Mouse (Mus musculus): ENCODE data around the gene Odf3. TPM values are rescaled to one million over a fixed set of nuclear protein-coding genes. Genes with fewer than 3 reads are reported as not detected.

Gene Odf3
- polyA plus RNA-seq, 1 experiment from 2014 or later: not detected

DNA sequence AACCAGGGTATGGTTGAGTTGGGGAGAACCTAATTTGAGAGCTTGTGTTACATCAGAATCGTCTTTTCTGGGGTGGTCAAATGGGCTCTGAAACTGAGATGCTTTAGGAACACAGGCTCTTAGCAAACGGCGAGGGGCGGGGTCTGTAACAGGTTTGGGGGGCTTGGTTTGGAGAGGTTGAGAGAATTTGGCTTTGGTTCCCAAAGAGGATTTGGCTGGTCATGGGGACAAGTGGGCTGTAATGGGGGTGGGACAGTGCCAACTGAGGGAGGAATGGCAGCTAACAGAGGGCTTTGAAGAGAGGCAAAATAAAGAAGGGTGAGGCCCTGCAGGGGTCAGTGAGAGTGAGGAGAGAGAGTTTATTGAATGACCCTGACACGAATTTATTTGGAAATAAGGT is 8.0 kb upstream of the Odf3 start:
- no peaks in the 10 kb centered on the region for H3K9me3 ChIP-seq (replicated peaks; ENCODE audit: control insufficient read depth, low read length)
- ATAC-seq (replicated peaks; ENCODE audit: extremely low read depth, insufficient read depth, low FRiP score): no peak
- H3K4me1 ChIP-seq (ENCODE audit: control insufficient read depth, insufficient read depth, low read length): no peaks in the 10 kb centered on the region
- no peak overlapping the region for H3K9ac ChIP-seq (ENCODE audit: low read length)
- H3K36me3 ChIP-seq (ENCODE audit: control insufficient read depth, insufficient read depth): no peaks in the 10 kb centered on the region
- peaks cover 29% of the 10 kb centered on the region for H3K27me3 ChIP-seq (ENCODE audit: control insufficient read depth, insufficient read depth, low read length)
- H3K27ac ChIP-seq (ENCODE audit: low read length): no peak overlapping the region
- H3K4me3 ChIP-seq (ENCODE audit: low read length): no peak overlapping the region
- H3K4me2 ChIP-seq (ENCODE audit: low read depth, low read length): no peak overlapping the region
- WGBS: 59% methylated on average over 5 of the region's 5 CpGs

DNA sequence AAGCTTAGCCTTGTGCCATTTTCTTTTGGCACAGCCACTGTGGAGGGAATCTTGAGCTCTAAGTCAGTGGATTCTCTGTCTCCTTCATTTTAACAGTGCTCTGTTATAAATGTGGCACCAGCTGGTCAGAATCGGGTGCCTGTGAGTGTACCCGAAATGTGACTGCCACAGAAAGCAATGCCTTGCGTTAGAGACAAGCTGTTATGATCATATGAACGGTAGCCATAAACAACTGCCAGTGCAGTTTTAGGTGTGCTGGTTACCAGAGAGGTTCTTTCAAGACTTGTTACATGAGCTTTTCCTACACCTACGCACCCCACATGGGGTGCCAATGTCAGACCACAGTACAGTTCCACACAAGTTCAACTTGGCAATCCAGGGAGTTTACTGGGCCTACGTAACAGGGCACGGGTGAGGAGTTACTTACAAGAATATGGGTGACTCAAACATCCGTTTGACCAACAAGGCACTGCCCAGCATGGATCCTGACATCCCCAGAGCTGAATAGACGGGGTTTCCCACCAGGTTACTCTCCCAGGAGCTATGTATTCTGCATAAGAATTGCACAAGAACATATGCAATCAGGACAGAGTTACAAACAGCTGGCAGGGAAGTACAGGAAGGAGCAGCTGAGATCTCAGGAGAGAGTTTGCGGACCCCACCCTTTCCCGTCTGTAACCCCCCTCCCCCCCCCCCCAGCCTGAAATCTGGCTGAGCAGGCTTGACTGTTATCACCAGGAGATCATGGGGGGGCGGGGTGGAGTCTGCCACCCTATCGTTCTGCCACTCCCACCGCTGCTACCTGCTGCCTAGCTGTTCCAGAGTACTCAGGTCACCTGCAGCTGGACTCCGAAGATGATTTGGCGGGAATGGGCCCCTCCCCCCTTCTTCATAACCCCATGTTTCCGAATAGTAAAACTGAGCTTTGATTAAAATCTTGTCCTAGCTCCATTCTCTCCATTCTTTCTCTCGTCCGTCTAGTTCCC is 6.6 kb upstream of the Odf3 start:
- Histone ChIP-seq H3K9me3 (replicated peaks; ENCODE audit: control insufficient read depth, low read length) (no peaks in the 10 kb centered on the region), H3K9ac (ENCODE audit: low read length) (no peak overlapping the region), H3K36me3 (ENCODE audit: control insufficient read depth, insufficient read depth) (no peaks in the 10 kb centered on the region), H3K4me1 (ENCODE audit: control insufficient read depth, insufficient read depth, low read length) (0 out of 2 replicates have a peak, but pooled peaks cover 2% of the 10 kb centered on the region), H3K4me2 (ENCODE audit: low read depth, low read length) (no peak overlapping the region), H3K27me3 (ENCODE audit: control insufficient read depth, insufficient read depth, low read length) (peaks cover 26% of the 10 kb centered on the region), H3K27ac (ENCODE audit: low read length) (no peak overlapping the region), H3K4me3 (ENCODE audit: low read length) (no peak overlapping the region)
- no peak for ATAC-seq (replicated peaks; ENCODE audit: extremely low read depth, insufficient read depth, low FRiP score)
- 37% methylated on average over 19 of the region's 19 CpGs for WGBS

DNA sequence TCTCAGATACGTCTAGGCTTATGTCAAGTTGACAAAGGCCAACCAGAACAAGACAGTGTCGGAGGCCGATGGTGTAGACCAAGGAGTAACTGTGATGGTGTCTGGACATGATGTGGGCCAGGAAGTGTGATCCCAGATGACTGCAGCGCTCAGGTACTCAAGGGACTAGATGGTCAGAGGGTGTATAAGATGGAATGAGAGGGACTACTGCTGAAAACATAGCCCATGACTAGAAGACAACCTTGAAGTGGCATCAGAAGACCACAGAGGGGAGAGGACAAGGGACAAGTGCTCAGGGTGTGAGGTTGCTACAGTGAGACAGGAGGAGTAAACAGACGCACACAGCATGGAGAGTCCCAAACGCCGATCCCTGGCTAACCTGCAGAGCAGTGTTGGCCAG is 3.8 kb upstream of the Odf3 start:
- peaks cover 28% of the 10 kb centered on the region for H3K27me3 ChIP-seq (ENCODE audit: control insufficient read depth, insufficient read depth, low read length)
- H3K9ac ChIP-seq (ENCODE audit: low read length): no peak overlapping the region
- no peaks in the 10 kb centered on the region for H3K36me3 ChIP-seq (ENCODE audit: control insufficient read depth, insufficient read depth)
- no peaks in the 10 kb centered on the region for H3K9me3 ChIP-seq (replicated peaks; ENCODE audit: control insufficient read depth, low read length)
- H3K4me2 ChIP-seq (ENCODE audit: low read depth, low read length): no peak overlapping the region
- H3K4me3 ChIP-seq (ENCODE audit: low read length): no peak overlapping the region
- 67% methylated on average over 7 of the region's 7 CpGs for WGBS
- no peak overlapping the region for H3K27ac ChIP-seq (ENCODE audit: low read length)
- peaks cover 9% of the 10 kb centered on the region; the same call in 1 of the 2 replicates for H3K4me1 ChIP-seq (ENCODE audit: control insufficient read depth, insufficient read depth, low read length)
- ATAC-seq (replicated peaks; ENCODE audit: extremely low read depth, insufficient read depth, low FRiP score): no peak

DNA sequence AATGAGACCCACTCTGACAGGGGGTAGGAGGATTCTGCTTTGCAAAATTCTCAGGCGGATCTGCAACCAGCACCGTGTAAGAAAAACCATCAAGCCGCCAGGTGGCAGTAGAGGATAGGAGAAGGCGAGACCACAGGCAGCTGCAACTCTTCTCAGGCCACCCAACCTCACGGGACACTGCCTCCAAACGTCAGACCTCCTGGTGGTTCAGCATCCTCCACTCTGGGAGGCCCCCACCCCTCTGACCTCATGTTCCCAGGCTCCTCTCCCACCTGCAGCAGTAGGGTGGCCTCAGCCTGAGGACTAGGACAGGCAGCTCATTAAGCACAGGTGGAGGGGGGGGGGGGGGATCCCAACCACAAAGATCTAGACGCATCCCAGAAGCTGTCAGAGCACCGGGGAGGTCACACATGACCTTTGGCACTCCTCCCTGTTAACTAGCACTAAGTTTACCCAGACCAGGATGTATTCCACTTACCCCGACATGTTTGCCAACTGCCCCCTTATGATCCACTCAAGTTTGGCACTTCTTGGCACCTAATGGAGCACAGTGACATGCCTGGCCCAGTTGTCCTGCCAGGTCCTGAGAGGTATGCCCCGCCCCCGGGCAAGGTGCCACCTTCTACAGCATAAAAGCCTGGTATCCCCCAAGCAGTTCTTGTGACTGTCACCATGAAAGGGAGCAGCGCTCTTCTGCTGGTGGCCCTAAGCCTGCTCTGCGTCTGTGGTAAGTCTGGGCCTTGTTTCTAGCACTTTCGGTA is 2.5 kb upstream of the Odf3 start, which contains the start of gene Scgb1c1:
Gene Scgb1c1 (plus strand): TSS at position 643 of the 761 bp plus-strand sequence.
- 25% methylated on average over 14 of the region's 14 CpGs for WGBS
- Histone ChIP-seq H3K4me1 (ENCODE audit: control insufficient read depth, insufficient read depth, low read length) (peaks cover 9% of the 10 kb centered on the region; the same call in 1 of the 2 replicates), H3K9ac (ENCODE audit: low read length) (no peak within 1 kb of the TSS), H3K36me3 (ENCODE audit: control insufficient read depth, insufficient read depth) (no peaks in the 10 kb centered on the region), H3K4me2 (ENCODE audit: low read depth, low read length) (no peak within 1 kb of the TSS), H3K27me3 (ENCODE audit: control insufficient read depth, insufficient read depth, low read length) (peaks cover 26% of the 10 kb centered on the region), H3K27ac (ENCODE audit: low read length) (no peak within 1 kb of the TSS), H3K9me3 (replicated peaks; ENCODE audit: control insufficient read depth, low read length) (no peaks in the 10 kb centered on the region), H3K4me3 (ENCODE audit: low read length) (no peak within 1 kb of the TSS)
- ATAC-seq (replicated peaks; ENCODE audit: extremely low read depth, insufficient read depth, low FRiP score): peak; percentile 75

DNA sequence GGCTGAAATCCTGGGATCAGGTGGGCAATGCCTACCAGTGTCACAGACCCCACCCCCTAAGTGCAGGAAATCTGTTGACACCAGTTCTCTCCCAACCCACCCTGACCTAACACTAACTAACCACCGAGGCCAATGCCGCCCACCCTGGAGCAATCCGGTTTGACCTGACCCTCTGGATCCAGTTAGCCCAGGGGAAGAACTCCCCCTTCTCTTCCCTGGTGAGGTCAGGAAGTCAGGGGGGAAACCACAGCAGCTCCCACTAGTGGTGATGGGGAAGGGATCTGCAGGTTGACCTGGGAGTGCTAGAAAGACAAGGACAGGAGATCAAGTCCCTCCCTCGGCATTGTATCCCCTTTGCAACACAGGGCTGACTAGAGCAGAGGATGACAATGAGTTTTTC is 1.9 kb upstream of the Odf3 start:
- Histone ChIP-seq H3K36me3 (ENCODE audit: control insufficient read depth, insufficient read depth) (no peaks in the 10 kb centered on the region), H3K4me3 (ENCODE audit: low read length) (no peak overlapping the region), H3K9me3 (replicated peaks; ENCODE audit: control insufficient read depth, low read length) (no peaks in the 10 kb centered on the region), H3K27ac (ENCODE audit: low read length) (no peak overlapping the region), H3K4me2 (ENCODE audit: low read depth, low read length) (no peak overlapping the region), H3K4me1 (ENCODE audit: control insufficient read depth, insufficient read depth, low read length) (peaks cover 9% of the 10 kb centered on the region; the same call in 1 of the 2 replicates), H3K9ac (ENCODE audit: low read length) (no peak overlapping the region), H3K27me3 (ENCODE audit: control insufficient read depth, insufficient read depth, low read length) (peaks cover 24% of the 10 kb centered on the region)
- WGBS: 60% methylated on average over 4 of the region's 4 CpGs
- no peak for ATAC-seq (replicated peaks; ENCODE audit: extremely low read depth, insufficient read depth, low FRiP score)

DNA sequence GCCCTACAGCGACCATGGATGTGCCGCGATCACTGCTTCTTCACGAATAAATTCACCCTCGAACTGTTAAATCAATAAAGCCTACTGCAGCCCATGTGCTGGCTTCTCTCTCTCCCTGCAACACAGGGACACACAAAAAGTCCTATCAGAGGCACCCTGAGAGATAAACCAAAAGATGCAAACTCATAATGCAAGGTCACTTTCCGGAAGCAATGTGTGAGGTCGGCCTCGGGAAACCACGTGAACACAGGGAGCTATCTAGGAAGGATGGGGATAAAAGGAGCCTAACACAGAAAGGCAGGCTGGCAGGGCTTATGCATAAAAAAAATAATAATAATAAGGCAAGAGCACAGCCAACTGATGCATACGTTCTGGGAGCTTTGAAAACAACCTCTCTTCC is 929 bp upstream of the Odf3 start:
- H3K4me1 ChIP-seq (ENCODE audit: control insufficient read depth, insufficient read depth, low read length): peaks cover 9% of the 10 kb centered on the region; the same call in 1 of the 2 replicates
- no peak overlapping the region for H3K27ac ChIP-seq (ENCODE audit: low read length)
- no peaks in the 10 kb centered on the region for H3K9me3 ChIP-seq (replicated peaks; ENCODE audit: control insufficient read depth, low read length)
- H3K4me2 ChIP-seq (ENCODE audit: low read depth, low read length): no peak overlapping the region
- ATAC-seq (replicated peaks; ENCODE audit: extremely low read depth, insufficient read depth, low FRiP score): no peak
- H3K4me3 ChIP-seq (ENCODE audit: low read length): no peak overlapping the region
- peaks cover 16% of the 10 kb centered on the region for H3K27me3 ChIP-seq (ENCODE audit: control insufficient read depth, insufficient read depth, low read length)
- H3K36me3 ChIP-seq (ENCODE audit: control insufficient read depth, insufficient read depth): peaks cover 3% of the 10 kb centered on the region; the same call in 1 of the 2 replicates
- H3K9ac ChIP-seq (ENCODE audit: low read length): no peak overlapping the region
- WGBS: 75% methylated on average over 10 of the region's 10 CpGs

DNA sequence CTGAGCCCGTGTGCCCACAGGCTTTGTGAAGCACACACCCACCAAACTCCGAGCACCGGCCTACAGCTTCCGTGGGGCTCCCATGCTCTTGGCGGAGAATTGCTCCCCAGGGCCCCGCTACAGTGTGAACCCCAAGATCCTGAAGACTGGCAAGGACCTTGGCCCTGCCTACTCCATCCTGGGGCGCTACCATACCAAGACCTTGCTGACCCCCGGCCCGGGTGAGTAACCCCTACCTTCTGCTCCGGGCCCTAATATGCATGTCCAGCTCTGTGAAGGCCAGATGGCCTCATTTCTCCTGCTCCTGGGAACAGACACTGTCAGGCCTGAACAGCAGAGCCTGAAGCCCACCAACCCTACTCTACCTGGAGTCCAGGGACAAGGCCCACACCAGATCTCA is 986 bp downstream of the Odf3 start:
- H3K4me3 ChIP-seq (ENCODE audit: low read length): no peak overlapping the region
- peaks cover 21% of the 10 kb centered on the region for H3K36me3 ChIP-seq (ENCODE audit: control insufficient read depth, insufficient read depth)
- no peaks in the 10 kb centered on the region for H3K9me3 ChIP-seq (replicated peaks; ENCODE audit: control insufficient read depth, low read length)
- no peak overlapping the region for H3K4me2 ChIP-seq (ENCODE audit: low read depth, low read length)
- H3K4me1 ChIP-seq (ENCODE audit: control insufficient read depth, insufficient read depth, low read length): peaks cover 9% of the 10 kb centered on the region; the same call in 1 of the 2 replicates
- no peak overlapping the region for H3K27ac ChIP-seq (ENCODE audit: low read length)
- H3K27me3 ChIP-seq (ENCODE audit: control insufficient read depth, insufficient read depth, low read length): peaks cover 7% of the 10 kb centered on the region; the same call in 1 of the 2 replicates
- 85% methylated on average over 10 of the region's 10 CpGs for WGBS
- H3K9ac ChIP-seq (ENCODE audit: low read length): no peak overlapping the region
- no peak for ATAC-seq (replicated peaks; ENCODE audit: extremely low read depth, insufficient read depth, low FRiP score)

DNA sequence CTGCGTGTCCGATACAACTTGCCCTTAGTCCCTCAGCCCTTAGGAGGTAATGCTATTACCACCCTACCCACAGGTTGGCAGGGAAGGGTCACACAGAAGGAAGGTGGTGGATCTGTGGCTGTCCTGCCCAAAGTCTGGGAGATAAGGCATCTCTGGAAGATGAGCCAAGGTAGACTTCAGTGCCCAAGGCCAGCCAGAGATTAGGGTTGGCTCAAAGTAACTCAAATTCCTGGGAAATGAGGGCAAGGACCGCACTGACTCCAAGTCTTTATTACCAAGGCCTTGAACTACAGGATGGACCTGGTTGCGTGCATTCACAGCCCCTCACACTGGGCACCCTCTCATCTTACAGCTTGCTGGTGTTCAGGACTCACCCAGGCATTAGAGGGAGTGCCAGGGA is 4.3 kb downstream of the Odf3 start:
- Histone ChIP-seq H3K27me3 (ENCODE audit: control insufficient read depth, insufficient read depth, low read length) (no peaks in the 10 kb centered on the region), H3K4me1 (ENCODE audit: control insufficient read depth, insufficient read depth, low read length) (peaks cover 16% of the 10 kb centered on the region), H3K9ac (ENCODE audit: low read length) (no peak overlapping the region), H3K4me3 (ENCODE audit: low read length) (no peak overlapping the region), H3K4me2 (ENCODE audit: low read depth, low read length) (no peak overlapping the region), H3K9me3 (replicated peaks; ENCODE audit: control insufficient read depth, low read length) (no peaks in the 10 kb centered on the region), H3K27ac (ENCODE audit: low read length) (no peak overlapping the region), H3K36me3 (ENCODE audit: control insufficient read depth, insufficient read depth) (peaks cover 32% of the 10 kb centered on the region)
- no peak for ATAC-seq (replicated peaks; ENCODE audit: extremely low read depth, insufficient read depth, low FRiP score)
- 90% methylated on average over 4 of the region's 4 CpGs for WGBS

DNA sequence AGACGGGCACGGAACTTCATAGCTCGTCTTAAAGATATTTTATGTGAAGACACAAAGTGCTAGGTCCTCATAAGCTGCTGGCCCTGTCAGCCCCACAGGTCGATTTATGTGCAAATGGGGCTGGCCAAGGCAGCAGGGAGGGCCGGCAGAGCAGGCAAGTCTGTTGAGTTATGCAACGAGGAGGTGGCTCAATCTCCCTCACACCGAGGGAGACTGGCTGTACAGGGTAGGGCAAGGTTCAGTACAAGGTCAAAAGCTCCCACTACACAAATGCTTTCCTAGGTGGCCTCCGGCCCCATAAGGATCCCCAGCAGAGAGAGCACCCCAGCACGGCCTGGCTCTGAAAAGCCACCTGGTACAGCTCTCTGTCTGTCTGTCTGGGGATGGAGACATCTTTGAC is 5.8 kb downstream of the Odf3 start:
- WGBS: 82% methylated on average over 9 of the region's 9 CpGs
- Histone ChIP-seq H3K4me1 (ENCODE audit: control insufficient read depth, insufficient read depth, low read length) (peaks cover 16% of the 10 kb centered on the region), H3K4me2 (ENCODE audit: low read depth, low read length) (no peak overlapping the region), H3K36me3 (ENCODE audit: control insufficient read depth, insufficient read depth) (peaks cover 32% of the 10 kb centered on the region), H3K27ac (ENCODE audit: low read length) (no peak overlapping the region), H3K4me3 (ENCODE audit: low read length) (no peak overlapping the region), H3K9ac (ENCODE audit: low read length) (no peak overlapping the region), H3K9me3 (replicated peaks; ENCODE audit: control insufficient read depth, low read length) (no peaks in the 10 kb centered on the region), H3K27me3 (ENCODE audit: control insufficient read depth, insufficient read depth, low read length) (no peaks in the 10 kb centered on the region)
- no peak for ATAC-seq (replicated peaks; ENCODE audit: extremely low read depth, insufficient read depth, low FRiP score)

Data from heart, embryonic 16.5 days (tissue).